Mouse (Mus musculus): ENCODE data around the gene Gm13277. TPM values are rescaled to one million over a fixed set of nuclear protein-coding genes. Genes with fewer than 3 reads are reported as not detected.
"Not testable (repeated sequence)": the region's sequence is repeated elsewhere in the genome, so short reads cannot be mapped to it uniquely, and the experiment has no call there.

Gene Gm13277
- polyA plus RNA-seq, 1 experiment from 2014 or later, result not detected

- peak; percentile 16; the same call in 1 of the 2 replicates for TF ChIP-seq CTCF (IDR thresholded peaks at IDR 0.05; ENCODE audit: low read depth)
- H3K4me1 ChIP-seq (replicated peaks; ENCODE audit: control insufficient read depth, insufficient read depth); ATAC-seq (ENCODE audit: low FRiP score, low TSS enrichment); H3K4me3 ChIP-seq (ENCODE audit: low read depth, low read length); H3K9ac ChIP-seq (ENCODE audit: low read length); H3K27me3 ChIP-seq (ENCODE audit: control insufficient read depth, insufficient read depth, low read length); DNase-seq (ENCODE audit: low spot score); H3K4me2 ChIP-seq (replicated peaks; ENCODE audit: low read depth); H3K27ac ChIP-seq (replicated peaks); H3K36me3 ChIP-seq (ENCODE audit: control insufficient read depth, insufficient read depth, low read length); H3K9me3 ChIP-seq (ENCODE audit: control insufficient read depth, low read length): not testable (repeated sequence)
- 60% methylated on average over 6 of the region's 8 CpGs for WGBS
These were observed 26.7 kb upstream of the Gm13277 start for GRCm38 (mm10) chr4:88761776-88762175.

GRCm38 (mm10) chr4:88762341-88762740, 26.1 kb upstream of the Gm13277 start:
- not testable (repeated sequence) for H3K9me3 ChIP-seq (ENCODE audit: control insufficient read depth, low read length); ATAC-seq (ENCODE audit: low FRiP score, low TSS enrichment); H3K4me1 ChIP-seq (replicated peaks; ENCODE audit: control insufficient read depth, insufficient read depth); H3K27ac ChIP-seq (replicated peaks); DNase-seq (ENCODE audit: low spot score); H3K36me3 ChIP-seq (ENCODE audit: control insufficient read depth, insufficient read depth, low read length); H3K9ac ChIP-seq (ENCODE audit: low read length); H3K4me2 ChIP-seq (replicated peaks; ENCODE audit: low read depth); H3K27me3 ChIP-seq (ENCODE audit: control insufficient read depth, insufficient read depth, low read length); H3K4me3 ChIP-seq (ENCODE audit: low read depth, low read length)
- WGBS, result 51% methylated on average over 8 of the region's 9 CpGs

GRCm38 (mm10) chr4:88763384-88764018, 24.9 kb upstream of the Gm13277 start:
- Histone ChIP-seq H3K4me2 (replicated peaks; ENCODE audit: low read depth) (peak overlapping the region; percentile 35; the same call in 1 of the 2 replicates), H3K4me3 (ENCODE audit: low read depth, low read length) (0 out of 2 replicates have a peak overlapping the region, but pooled peaks have one; percentile 13)
- not testable (repeated sequence) for H3K4me1 ChIP-seq (replicated peaks; ENCODE audit: control insufficient read depth, insufficient read depth); H3K27me3 ChIP-seq (ENCODE audit: control insufficient read depth, insufficient read depth, low read length); H3K9ac ChIP-seq (ENCODE audit: low read length); H3K27ac ChIP-seq (replicated peaks); ATAC-seq (ENCODE audit: low FRiP score, low TSS enrichment); H3K36me3 ChIP-seq (ENCODE audit: control insufficient read depth, insufficient read depth, low read length); H3K9me3 ChIP-seq (ENCODE audit: control insufficient read depth, low read length)
- peak; percentile 67 for TF ChIP-seq CTCF (IDR thresholded peaks at IDR 0.05; ENCODE audit: low read depth)
- 2% methylated on average over 17 of the region's 42 CpGs for WGBS
- peak; percentile 70 for DNase-seq (ENCODE audit: low spot score)

GRCm38 (mm10) chr4:88773534-88773933, 14.9 kb upstream of the Gm13277 start, which contains the start of gene Gm13290:
TSS of gene Gm13290 (plus strand) at chr4:88773834.
- H3K9me3 ChIP-seq (ENCODE audit: control insufficient read depth, low read length); H3K4me2 ChIP-seq (replicated peaks; ENCODE audit: low read depth); H3K4me3 ChIP-seq (ENCODE audit: low read depth, low read length); DNase-seq (ENCODE audit: low spot score); H3K9ac ChIP-seq (ENCODE audit: low read length); H3K27me3 ChIP-seq (ENCODE audit: control insufficient read depth, insufficient read depth, low read length); H3K36me3 ChIP-seq (ENCODE audit: control insufficient read depth, insufficient read depth, low read length); H3K4me1 ChIP-seq (replicated peaks; ENCODE audit: control insufficient read depth, insufficient read depth); ATAC-seq (ENCODE audit: low FRiP score, low TSS enrichment); H3K27ac ChIP-seq (replicated peaks): not testable (repeated sequence)
- no CpG with 5 or more reads among the region's 32 CpGs for WGBS

GRCm38 (mm10) chr4:88776622-88777021, 11.8 kb upstream of the Gm13277 start, which contains the start of gene Gm13289:
TSS of gene Gm13289 (plus strand) at chr4:88776922.
- not testable (repeated sequence) for H3K27me3 ChIP-seq (ENCODE audit: control insufficient read depth, insufficient read depth, low read length); H3K9ac ChIP-seq (ENCODE audit: low read length); H3K9me3 ChIP-seq (ENCODE audit: control insufficient read depth, low read length); H3K27ac ChIP-seq (replicated peaks); H3K4me1 ChIP-seq (replicated peaks; ENCODE audit: control insufficient read depth, insufficient read depth); H3K36me3 ChIP-seq (ENCODE audit: control insufficient read depth, insufficient read depth, low read length); ATAC-seq (ENCODE audit: low FRiP score, low TSS enrichment); H3K4me2 ChIP-seq (replicated peaks; ENCODE audit: low read depth); DNase-seq (ENCODE audit: low spot score); H3K4me3 ChIP-seq (ENCODE audit: low read depth, low read length)
- WGBS, result no CpG with 5 or more reads among the region's 29 CpGs

GRCm38 (mm10) chr4:88779550-88779949, 8.9 kb upstream of the Gm13277 start, which contains the start of gene Gm13272:
TSS of gene Gm13272 (plus strand) at chr4:88779850.
- not testable (repeated sequence) for H3K9ac ChIP-seq (ENCODE audit: low read length); H3K27me3 ChIP-seq (ENCODE audit: control insufficient read depth, insufficient read depth, low read length); H3K4me2 ChIP-seq (replicated peaks; ENCODE audit: low read depth); H3K36me3 ChIP-seq (ENCODE audit: control insufficient read depth, insufficient read depth, low read length); H3K4me1 ChIP-seq (replicated peaks; ENCODE audit: control insufficient read depth, insufficient read depth); DNase-seq (ENCODE audit: low spot score); H3K9me3 ChIP-seq (ENCODE audit: control insufficient read depth, low read length); ATAC-seq (ENCODE audit: low FRiP score, low TSS enrichment); H3K27ac ChIP-seq (replicated peaks); H3K4me3 ChIP-seq (ENCODE audit: low read depth, low read length)
- no CpG with 5 or more reads among the region's 29 CpGs for WGBS

GRCm38 (mm10) chr4:88780320-88780719, 8.1 kb upstream of the Gm13277 start:
- not testable (repeated sequence) for H3K4me2 ChIP-seq (replicated peaks; ENCODE audit: low read depth); H3K27me3 ChIP-seq (ENCODE audit: control insufficient read depth, insufficient read depth, low read length); H3K9me3 ChIP-seq (ENCODE audit: control insufficient read depth, low read length); H3K9ac ChIP-seq (ENCODE audit: low read length); ATAC-seq (ENCODE audit: low FRiP score, low TSS enrichment); H3K27ac ChIP-seq (replicated peaks); H3K4me3 ChIP-seq (ENCODE audit: low read depth, low read length); H3K36me3 ChIP-seq (ENCODE audit: control insufficient read depth, insufficient read depth, low read length); H3K4me1 ChIP-seq (replicated peaks; ENCODE audit: control insufficient read depth, insufficient read depth); DNase-seq (ENCODE audit: low spot score)
- WGBS, result 46% methylated on average over 15 of the region's 18 CpGs

GRCm38 (mm10) chr4:88781831-88782230, 6.6 kb upstream of the Gm13277 start, which contains the start of gene Ifnz:
TSS of gene Ifnz (plus strand) at chr4:88782131.
- H3K27ac ChIP-seq (replicated peaks); H3K36me3 ChIP-seq (ENCODE audit: control insufficient read depth, insufficient read depth, low read length); H3K9me3 ChIP-seq (ENCODE audit: control insufficient read depth, low read length); H3K4me3 ChIP-seq (ENCODE audit: low read depth, low read length); H3K4me1 ChIP-seq (replicated peaks; ENCODE audit: control insufficient read depth, insufficient read depth); H3K27me3 ChIP-seq (ENCODE audit: control insufficient read depth, insufficient read depth, low read length); DNase-seq (ENCODE audit: low spot score); ATAC-seq (ENCODE audit: low FRiP score, low TSS enrichment); H3K9ac ChIP-seq (ENCODE audit: low read length): not testable (repeated sequence)
- 0 out of 2 replicates have a peak within 1 kb of the TSS, but pooled peaks have one; percentile 29 for H3K4me2 ChIP-seq (replicated peaks; ENCODE audit: low read depth)
- 32% methylated on average over 4 of the region's 7 CpGs for WGBS

Measured in stomach, postnatal 0 days (tissue).